Mouse (Mus musculus): ENCODE measurements at regions not wholly inside any gene's neighbourhood (a gene's known extent, or its start where the extent isn't known, plus 50 kb on each side); places are given as distances from the start of the nearest gene placed in this dataset.
A peak's percentile ranks its signal among the peaks of the same experiment; 100 is the strongest.

DNA sequence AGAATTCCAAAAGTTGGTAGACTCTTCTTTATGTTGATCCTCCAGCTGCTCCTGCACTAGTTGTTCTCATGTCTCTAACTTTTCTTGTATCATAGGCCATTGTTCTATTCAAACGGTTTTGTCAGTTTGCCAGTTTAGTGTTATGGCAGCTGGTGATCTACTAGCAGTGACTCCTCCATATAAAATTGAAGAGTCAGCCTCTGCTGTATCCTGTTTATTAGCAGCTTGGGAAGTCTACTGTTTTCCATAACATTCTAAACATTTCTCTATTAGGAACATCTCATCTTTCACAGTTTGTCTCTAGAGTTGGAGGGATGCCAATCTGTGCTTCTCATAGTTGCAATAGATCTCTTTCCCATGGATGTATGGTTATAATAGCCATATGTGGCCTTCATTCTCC lies 58.6 kb downstream of the Drd1 start:
- no peak for DNase-seq (ENCODE audit: low spot score in 2 of 2)

DNA sequence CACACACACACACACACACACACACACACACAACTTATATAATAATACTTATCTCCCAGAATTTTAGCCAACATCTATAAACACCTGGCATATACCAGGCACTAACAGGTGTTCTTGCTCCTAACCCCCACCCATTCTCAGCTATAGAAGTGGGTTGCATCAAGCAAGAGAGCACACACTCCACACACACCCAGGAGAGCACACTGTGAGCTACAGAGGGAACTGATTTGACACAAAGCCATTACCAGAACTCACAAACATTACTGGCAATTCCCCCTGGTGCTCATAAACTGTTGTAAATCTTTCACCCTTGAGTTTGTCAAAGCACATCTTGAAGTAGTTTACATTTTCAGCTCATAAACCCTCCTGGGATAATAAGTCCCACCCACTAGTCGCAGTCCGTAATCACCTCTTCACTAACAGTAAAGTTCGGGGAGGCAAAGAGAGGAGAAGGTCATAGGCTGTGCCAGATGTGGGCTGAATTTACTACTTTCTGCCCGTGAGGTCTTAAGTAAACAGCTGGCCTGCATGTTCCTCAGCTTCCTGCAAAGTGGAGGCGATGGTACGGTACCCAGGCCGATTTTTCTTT lies 62.5 kb downstream of the Drd1 start:
- no peak for DNase-seq (ENCODE audit: low spot score in 2 of 2)

DNA sequence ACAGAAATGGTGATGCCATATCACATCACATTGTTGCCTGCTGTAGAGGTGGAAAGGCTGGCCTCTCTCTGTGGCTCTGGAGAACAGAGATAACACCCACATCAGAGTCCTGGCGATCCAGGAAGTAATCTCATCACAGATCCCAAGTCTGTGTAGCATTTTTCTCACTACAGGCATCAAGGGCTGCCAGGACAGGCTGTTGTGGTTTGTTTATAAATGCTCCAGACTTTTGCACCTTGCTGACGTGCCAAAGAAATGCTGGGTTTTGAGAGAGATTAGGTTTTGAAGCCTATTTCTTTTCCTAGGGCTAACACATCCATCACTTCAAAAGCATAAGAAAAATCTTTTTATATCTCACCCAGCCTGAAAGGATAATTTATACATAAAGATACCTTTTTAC lies 76.3 kb downstream of the Drd1 start:
- no peak for DNase-seq (ENCODE audit: low spot score in 2 of 2)

DNA sequence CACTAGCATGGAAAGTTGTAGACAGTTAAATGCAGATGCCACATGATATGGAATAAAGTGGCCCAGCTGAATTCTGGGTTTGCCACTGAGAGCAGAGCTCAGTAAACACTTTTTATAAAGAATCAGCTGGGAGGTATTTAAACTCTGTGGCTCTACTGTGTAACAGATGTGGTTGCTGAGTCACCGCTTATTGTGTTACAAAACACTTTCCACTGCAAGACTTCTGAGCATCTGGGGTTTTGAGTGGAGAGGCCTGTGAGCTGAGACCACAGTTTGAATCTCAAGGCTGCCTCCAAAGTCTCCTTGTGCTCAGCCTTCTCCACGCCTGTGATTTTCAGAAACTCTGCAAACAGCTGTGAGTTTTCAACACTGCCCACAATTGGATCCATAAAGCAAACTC lies 86.1 kb downstream of the Drd1 start:
- peak in 1 of 2 experiments; percentile 7 for DNase-seq (ENCODE audit: low spot score in 2 of 2)

DNA sequence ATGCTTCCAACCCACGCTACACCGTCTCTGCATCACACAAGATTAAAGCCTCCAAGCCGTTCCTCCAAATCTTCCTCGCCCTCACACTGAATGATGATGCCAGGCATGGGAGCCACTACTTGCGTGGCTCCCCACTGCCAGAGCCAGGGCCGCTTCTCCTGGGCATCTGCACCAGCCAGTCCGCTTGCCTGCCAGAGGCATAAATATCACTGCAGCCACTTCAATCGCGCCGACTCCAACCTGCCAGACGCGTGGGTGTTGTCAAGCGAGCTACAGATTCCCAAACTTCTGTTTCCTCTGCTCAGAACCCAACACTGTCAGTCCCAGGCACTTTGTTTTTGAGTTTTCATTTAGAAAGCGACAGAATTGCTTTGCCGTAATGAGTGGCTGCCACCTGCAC lies 99.3 kb downstream of the Drd1 start:
- DNase-seq (ENCODE audit: low spot score in 2 of 2): peak; percentile 65 to 80

DNA sequence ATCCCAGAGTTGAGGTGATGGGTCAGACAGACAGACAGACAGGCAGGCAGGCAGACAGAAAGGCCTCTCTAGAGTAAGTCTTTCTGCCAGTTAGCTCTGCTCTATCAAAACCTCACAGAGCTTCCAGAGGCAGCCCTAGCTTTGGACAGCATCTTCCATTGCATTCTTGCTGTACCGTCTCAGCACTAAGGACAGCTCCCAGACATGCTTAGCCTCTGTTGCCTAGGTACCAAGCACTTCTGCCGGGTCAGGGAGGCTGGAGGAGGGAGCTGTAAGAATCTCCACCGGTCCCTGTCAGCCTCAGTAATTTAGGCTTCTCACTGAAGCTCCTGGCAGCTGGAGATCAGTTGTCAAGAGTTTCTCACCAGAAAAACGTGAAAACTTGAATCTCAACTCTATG lies 107.4 kb downstream of the Drd1 start:
- DNase-seq (ENCODE audit: low spot score in 2 of 2): no peak

DNA sequence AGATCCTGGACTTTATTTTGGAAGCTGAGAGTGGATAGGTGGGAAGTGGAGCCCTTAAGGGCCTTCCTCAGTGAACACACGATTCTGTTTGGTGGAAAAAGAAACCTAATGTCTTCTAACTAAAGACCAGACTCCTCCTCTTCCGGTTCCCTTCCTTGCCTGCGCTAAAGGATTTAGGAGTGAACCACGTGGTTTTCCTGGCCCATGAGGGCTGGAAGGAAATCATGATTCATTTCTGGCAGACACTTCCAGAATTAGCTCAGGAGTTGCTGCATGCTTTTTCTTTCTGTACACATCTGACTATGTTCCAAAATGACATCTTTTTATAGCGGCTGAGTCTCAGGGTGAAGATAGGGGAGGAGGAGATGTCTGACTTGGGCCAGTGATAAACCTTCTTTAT lies 109.8 kb downstream of the Drd1 start:
- no peak for DNase-seq (ENCODE audit: low spot score in 2 of 2)

DNA sequence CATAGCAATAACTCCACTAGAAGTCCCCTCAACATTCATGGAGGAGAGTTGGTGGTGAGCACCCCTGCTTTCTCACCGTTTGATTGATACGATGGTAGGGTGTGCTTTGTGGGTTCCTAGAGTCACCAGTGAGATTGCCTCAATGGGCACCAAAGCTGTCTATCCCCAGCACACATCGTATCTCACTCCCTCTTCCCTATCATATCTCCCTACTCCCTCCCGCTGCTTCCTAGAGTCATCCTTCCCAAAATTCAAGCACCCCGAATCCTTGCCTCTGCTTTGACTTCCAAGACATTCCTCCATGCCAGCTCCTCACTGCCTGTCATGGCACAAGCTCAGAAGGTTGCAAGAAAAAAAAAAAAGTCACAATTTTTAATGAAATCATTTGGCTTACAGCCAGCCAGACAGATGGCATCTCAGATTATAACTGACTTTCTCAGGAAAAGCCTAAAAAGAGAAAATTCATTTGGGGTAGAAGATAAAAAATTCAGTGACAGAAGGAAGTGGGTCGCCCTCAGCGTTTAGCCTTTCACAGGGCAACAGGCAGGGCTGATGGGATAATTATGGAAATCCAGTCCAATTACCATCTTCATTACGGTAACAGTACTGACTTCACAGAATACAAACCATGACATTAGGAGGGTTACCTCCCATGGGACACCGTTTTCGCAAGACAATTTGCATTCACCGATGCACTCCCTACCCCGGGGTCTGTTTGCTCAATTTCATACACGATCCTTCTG lies 114.3 kb downstream of the Drd1 start:
- DNase-seq (ENCODE audit: low spot score in 2 of 2): peak in 1 of 2 experiments; percentile 58

DNA sequence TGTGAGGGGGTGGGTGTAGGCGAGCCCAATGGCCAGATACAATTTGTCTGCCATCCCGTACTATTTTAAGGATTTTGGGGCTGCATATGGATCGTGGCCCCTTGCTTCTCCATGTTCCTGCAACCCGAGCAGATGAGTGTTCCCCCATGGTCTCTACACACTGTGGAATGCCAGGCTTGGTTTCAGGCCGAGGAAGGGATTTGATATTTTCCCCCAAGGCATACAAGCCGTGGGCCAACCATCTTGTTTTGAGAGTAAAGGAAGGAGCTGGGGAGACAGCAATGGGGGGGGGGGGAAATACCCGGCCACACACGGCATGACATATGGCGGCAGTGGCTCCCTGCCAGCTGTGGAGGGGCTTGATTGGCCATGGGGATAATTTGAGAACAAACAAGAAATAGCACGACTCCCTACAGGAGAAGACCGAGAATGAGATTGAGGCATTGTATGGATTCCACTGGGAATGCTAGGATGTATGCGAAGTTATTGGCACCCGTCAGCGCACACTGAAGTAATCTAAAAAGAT lies 120.3 kb downstream of the Drd1 start:
- no peak for DNase-seq (ENCODE audit: low spot score in 2 of 2)

DNA sequence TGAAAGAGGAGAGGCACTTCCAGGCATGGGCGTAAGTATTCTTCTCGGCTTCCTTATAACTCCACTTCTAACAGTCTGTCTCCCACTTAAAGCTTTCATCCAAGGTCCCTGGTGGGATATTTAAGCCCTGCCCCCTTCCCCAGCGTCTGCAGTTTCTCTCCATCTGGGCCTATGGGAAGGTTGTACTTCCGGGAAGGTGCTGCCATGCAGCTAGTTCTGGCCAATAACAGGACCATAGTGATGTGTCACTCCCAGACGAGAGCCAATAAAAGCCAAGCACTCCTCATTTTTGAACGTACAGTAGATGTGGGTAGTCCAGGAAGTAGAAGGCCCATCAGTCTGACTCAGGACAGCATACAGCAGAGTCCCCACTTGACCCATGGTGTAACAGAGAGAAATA lies 121.0 kb downstream of the Drd1 start:
- no peak for DNase-seq (ENCODE audit: low spot score in 2 of 2)

DNA sequence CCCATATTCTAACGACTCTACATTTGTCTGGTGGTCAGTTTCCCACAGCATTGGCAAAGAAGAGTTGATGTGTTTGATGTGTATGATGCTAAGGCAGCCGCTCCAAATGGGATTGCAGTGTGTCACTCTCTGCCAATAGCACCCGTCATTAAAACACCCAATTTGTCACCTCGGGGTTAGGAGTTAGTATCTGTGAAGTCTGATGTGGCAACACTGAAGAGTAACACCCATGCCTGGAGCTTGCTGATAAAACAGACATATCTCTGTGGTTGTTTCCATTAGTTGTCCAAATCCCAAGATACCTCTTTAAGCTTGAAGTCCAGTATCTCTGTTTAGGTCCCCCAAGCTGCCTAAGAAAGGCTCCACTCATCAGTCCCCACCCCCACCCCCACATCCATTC lies 129.4 kb downstream of the Drd1 start:
- no peak for DNase-seq (ENCODE audit: low spot score in 2 of 2)

DNA sequence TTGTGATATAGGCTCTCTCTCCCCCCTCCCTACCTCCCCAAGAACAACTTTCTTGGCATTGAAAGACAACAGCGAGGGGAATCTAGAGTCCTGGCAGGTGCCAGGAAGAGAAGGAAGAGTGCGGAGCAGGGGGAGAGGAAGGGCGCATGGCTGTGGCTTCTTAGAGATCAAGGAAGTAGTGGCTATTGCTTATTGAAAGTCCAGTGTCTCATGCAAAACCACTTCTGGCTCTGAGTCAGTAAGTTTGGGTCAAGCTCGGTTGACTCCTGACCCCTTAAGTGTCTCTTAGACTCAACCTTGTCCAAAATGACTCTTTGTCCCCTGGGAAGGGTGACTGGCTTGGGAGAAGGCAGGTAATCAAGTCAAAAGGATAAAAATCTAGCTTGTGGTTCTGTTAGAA lies 131.1 kb downstream of the Drd1 start:
- no peak for DNase-seq (ENCODE audit: low spot score in 2 of 2)

DNA sequence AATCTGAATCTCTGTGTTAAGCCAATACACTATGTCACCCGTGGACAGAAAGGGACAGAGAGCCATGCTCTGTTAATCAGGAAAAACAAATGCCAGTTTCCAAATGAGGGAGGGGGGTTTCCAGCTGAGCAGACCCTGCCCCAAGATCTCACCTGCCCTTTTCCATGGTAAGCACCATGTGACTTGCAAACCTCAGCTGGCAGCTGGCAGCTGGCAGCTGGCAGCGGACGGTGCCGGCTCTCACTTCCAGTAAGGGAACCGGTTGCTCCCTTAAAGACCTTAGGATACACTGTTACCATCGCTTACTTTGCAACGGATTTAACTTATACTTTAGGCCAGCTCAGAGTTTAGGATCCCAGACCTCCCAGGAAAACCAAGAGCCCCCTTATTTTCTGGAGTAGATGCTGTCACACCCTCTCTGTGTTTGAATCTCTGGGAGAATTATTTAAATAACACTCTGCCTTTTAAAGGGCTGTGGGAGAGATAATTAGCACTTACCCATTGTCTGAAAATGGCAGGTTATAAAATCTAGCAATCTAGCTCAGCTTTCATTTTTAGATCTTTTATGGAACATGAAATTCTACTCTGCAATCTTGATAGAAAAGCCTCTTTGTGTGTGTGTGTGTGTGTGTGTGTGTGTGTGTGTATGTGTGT lies 131.7 kb downstream of the Drd1 start:
- no peak for DNase-seq (ENCODE audit: low spot score in 2 of 2)

DNA sequence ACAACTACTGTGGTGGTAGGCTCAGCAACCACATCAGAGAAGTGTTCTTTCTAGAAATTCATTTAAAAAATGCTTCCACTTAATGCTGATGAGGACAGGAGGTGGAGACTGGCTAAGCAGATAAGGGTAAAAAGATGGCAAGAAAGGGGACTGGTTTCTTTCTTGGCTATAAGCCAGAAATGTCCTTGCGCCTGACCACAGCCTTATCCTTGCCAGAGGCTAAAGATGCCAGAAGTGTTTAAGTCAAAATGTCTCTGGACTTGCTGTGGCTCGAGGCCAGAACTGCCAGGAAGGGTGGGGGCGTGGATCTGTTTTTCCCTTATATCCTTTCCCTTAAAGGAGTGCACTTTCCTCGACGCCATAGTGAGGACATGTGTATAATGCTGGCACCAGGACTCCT lies 133.7 kb downstream of the Drd1 start:
- no peak for DNase-seq (ENCODE audit: low spot score in 2 of 2)

DNA sequence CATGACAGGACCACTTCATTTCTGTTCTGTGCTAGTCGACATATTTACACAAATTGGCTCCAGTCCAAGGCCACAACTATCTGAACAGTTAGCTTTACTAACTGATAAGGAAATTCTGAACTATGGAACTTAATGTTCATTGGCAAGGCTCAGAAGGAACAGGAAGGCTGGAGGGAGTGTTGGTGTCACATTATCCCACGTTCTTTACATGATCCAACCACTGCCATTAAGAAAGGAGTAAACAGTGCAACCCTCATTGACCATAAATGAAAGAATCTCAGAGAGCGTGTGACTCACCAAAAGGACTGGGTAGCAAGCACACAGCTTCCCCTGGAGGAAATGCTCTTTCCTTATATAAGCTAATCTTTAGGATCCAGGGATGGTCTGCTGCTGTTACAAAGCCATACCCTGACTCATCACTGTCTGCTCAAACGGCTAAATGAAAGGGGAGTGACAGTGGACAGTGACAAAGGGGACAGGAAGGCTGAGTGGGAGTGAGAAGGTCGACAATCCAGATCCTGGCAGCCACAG lies 135.6 kb downstream of the Drd1 start:
- no peak for DNase-seq (ENCODE audit: low spot score in 2 of 2)

DNA sequence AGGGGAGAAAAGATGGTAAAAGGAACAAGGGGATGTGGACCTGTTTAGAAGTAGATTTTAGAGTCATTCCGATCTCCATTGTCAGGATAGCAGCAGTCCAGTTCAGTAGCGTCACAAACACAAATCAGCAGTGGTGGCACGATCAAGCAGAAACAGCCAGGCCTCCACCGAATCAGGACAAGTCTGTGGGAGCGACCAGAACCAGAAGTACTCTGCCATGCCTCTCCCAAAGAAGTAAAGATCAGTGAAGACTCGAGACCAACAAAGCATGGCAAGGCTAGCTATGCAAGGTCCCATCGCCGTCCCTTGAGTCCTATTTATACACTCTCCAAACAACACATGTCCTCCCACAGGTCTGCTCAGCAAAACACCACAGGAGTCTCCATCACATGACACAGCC lies 140.0 kb downstream of the Drd1 start:
- no peak for DNase-seq (ENCODE audit: low spot score in 2 of 2)

DNA sequence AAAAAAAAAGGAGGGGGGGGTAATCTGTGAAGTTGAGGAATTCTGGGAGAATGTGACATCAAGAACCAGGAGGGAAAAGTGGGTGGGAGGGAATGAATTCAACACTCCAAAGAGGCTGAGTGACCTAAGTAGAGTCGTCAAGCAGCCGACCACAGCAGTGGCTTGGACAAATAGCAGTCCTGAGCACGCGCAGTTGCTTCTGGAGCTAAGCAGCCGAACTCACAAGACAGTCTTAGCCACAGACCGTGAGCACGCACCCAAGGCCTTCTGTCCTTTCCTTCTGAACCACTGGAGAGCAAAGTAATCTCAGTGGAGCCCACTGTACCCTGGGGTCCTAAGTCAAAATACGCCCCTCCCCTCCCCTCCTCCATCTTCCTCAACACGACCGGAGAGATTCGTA lies 141.1 kb downstream of the Drd1 start:
- no peak for DNase-seq (ENCODE audit: low spot score in 2 of 2)

DNA sequence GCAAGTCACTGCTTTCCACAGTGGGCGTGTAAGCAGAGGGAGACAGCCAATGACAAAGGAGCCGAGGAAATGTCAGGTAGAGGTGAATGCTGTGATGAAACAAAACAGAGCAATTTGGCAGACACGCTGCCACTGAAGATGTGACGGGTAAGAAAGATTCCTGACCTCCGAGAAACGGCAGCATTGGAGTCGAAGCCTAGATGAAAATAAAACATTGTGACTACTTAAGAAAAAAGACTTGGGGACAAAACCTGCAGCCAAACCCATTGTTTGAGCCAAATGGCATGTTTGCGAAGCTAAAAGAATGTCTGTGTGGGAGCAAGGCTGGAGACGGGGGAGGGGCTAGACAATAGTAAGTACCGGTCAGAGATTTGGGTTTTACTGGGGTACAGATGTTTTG lies 142.0 kb downstream of the Drd1 start:
- no peak for DNase-seq (ENCODE audit: low spot score in 2 of 2)

DNA sequence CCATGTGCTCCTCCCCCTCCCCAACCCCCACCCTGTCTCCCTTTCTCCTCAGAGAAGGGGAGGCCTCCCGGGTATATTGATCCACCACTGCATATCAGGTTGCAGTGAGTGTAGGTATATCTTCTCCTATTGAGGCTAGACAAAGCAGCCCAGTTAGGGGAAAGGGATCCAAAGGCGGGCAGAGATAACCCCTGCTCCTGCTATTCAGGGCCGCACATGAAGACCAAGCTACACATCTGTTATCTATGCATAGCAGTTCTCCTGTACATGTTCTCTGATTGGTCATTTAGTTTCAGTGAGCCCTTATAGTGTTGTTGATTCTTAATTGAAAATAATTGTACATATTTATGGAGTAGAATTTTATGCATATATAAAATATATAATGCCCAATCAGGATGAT lies 143.7 kb downstream of the Drd1 start:
- no peak for DNase-seq (ENCODE audit: low spot score in 2 of 2)

DNA sequence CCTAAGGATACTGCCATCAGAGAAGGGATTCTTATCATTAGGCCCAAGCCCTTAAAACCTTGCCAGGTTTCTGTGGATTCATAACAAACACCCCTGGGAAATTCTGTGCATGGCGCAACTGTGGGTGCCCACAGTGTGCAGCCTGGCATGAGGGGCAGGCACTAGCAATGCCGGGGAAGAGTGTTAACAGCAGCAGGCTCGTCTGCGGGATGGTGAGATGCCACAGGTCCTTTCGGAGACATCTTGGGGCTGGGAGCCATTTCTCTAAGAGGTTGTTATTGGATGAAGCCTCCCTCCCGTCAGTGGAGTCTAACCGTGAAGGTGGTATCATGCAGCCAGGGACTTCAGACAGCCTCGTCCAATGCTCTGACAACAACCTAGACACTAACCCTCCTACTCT lies 144.2 kb downstream of the Drd1 start:
- DNase-seq (ENCODE audit: low spot score in 2 of 2): no peak

DNA sequence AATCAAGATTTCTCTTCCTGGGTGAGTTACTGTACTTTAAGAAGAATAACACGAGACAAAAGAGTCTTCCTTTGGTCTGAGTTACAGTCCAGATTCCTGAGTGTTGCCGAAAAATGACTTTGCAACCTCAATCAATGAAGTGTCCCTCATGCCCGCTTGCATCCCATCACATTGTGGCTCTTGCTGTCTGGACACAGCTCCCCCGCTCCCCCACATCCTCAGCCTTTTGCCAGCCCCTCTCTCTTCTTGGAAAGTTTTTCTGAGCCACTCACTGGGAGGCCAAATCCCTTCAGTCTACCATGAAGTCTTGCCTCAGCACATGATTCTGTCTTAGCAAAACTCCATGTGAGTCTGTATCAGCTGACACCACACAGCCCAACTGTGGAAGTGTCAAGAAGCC lies 145.3 kb downstream of the Drd1 start:
- DNase-seq (ENCODE audit: low spot score in 2 of 2): no peak

DNA sequence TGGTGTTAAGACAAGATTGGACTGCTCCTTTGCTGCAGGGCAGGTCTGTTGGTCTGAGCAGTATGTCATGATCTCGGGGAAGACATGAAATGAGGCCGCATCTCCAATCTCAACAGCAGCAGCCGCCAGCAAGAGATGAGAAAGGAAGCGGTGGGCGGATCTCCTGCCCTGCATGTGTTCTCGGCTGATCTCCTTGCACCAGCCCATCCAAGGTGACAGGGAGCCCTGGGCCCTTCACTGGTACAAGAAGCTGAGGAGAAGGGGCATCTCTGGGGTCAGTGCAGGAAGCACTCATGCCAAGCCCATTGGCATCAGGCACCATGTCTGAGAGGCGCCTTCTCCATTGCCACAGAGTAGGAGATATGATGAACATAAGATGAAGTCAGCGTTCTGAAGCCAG lies 151.0 kb downstream of the Drd1 start:
- DNase-seq (ENCODE audit: low spot score in 2 of 2): no peak

Data from layer of hippocampus, adult 18-20 months (tissue).